Mouse (Mus musculus) erythroid progenitor cell, adult 5-6 weeks (primary cell): Measurements from ENCODE around the gene Dchs1. TPM values are rescaled to one million over a fixed set of nuclear protein-coding genes. Genes with fewer than 3 reads are reported as not detected.

Experiments used
- ATAC-seq: replicated peaks from 2 replicates; pipeline ENCODE4 v1.8.0; 2016; ENCODE audit warnings: moderate number of reproducible peaks, mild to moderate bottlenecking, moderate TSS enrichment, inconsistent platforms; ENCODE audit not compliant: poor library complexity, low FRiP score, severe bottlenecking
- total RNA-seq, 2 experiments: library from RNA; stranded (forward) in 1 of 2; stranded (reverse) in 1 of 2; fragments of 150-400 nt in 1 of 2; fragments of 186-747, 209-891 nt in 1 of 2; gene quantifications; 2 replicates each; pipeline versions ENCODE4 v1.2.3 to v1.2.4; 2015 to 2017; ENCODE audit warnings: low replicate concordance in 2 of 2

The Dchs1 gene
- total RNA-seq, 2 experiments from 2014 or later = not detected

DNA sequence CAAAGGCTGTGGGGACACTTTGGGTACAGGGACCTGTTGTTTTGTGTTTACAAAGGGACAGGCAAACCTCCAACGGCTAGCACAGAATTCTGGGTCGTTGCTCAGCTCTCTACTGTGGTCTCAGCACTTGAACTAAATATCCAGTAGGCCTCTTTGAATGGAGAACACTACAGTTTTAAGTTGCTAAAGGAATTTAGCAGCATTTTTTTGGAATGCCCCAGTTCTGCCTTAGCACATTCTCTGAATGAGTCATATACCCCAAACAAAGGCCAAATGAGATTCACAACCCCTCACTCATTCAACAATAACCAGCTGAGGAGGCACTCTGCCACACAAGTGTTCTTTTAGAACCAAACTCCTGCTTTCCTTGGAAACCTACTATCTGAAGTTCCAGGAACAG, 65.5 kb downstream of the Dchs1 start:
- ATAC-seq = no peak

DNA sequence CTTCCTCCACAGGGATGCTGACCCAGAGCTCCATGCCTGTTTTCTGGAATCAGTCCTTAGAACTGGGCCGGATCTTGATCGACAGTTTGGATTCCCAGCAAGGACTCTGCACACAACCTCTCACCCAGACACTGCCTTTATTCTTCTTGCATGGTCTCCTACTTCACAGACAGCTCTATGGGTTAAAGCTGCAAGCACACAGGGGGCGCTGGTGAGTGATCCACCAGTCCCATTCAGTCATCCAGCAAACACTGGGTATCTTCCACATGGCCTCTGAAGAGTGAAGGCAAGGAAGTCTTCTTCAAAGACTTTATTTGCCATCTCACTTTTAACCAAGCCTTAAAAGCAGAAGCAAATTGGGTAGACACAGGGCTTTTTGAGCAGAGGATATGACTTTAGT, 72.1 kb downstream of the Dchs1 start:
- no peak for ATAC-seq

DNA sequence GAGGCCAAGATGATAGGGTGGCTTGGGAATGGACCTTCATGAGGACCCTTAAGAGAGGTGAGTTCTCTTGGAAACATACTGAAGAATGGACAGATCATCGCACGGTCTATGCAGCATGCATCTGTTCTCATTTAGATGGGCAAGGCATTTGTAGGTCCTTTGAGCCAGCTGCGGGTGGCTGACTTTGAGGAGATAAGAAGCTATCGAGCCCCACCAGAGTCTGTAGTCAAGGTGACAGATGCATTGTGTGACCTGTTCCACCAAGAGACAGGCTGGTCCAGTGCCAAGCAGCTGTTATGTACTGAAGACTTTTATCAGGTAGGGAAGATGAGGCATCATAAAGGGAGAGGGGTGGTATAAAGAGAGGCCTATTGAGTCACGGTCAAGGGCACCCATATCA, 78.7 kb downstream of the Dchs1 start:
- peak; percentile 90 for ATAC-seq

DNA sequence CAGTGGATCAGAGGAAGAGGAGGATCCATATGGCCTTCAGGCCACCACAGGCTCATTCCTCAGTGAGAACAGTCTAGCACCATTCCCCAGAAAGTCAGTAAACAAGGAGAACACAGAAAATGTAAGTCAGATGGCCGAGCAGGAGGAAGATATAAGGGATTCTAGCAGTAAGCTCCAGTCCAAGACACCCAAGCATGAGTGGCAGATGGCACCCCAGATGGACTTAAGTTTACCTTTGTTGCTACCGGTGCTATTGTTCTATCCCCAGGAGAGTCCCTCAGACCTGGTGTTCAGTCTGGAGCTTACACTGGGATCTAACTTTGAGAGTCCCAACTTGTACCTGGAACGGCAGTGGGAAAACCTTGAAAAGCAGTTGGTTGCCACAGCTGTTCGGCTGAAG, 83.6 kb downstream of the Dchs1 start:
- no peak for ATAC-seq

DNA sequence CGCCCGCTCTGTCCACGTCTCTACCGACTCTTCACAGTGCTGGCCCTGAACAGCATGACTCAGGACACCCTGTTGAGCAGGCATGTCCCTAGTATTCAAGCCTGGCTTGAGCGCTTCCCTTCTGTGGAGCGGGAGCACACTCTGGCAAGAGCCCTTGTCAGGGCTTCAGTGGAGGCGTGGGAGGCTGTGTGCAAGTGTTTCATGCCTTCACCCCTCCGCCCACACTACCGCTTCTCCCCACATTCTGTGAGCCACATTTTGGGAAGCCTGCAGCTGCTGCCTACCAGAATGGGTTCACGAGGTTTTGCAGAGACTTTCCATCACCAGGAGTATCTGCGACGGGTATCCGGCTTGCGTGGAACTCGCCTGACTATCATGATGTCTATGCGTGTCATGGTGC, 84.3 kb downstream of the Dchs1 start:
- ATAC-seq = no peak

Other genes starting within 250 kb of the Dchs1 start
- 7.5 and 13.3 TPM in 2 replicates for gene Smpd1, start 233.3 kb downstream of the Dchs1 start, total RNA-seq (2015; ENCODE audit: low replicate concordance)
- gene Smpd1, start 233.3 kb downstream of the Dchs1 start, total RNA-seq (2017; ENCODE audit: low replicate concordance) = 9.5 and 13.1 TPM in 2 replicates
- gene Apbb1, start 206.0 kb downstream of the Dchs1 start, total RNA-seq (2015; ENCODE audit: low replicate concordance) = not detected in 2 replicates
- 7.3 TPM in 1 of 2 replicates, not detected in the other for gene Apbb1, start 206.0 kb downstream of the Dchs1 start, total RNA-seq (2017; ENCODE audit: low replicate concordance)
- gene Hpx, start 187.5 kb downstream of the Dchs1 start, total RNA-seq (2015; ENCODE audit: low replicate concordance) = not detected in 2 replicates
- not detected in 2 replicates for gene Hpx, start 187.5 kb downstream of the Dchs1 start, total RNA-seq (2017; ENCODE audit: low replicate concordance)
- gene Trim3, start 154.1 kb downstream of the Dchs1 start, total RNA-seq (2015; ENCODE audit: low replicate concordance) = 1.4 and 5.9 TPM in 2 replicates
- gene Trim3, start 154.1 kb downstream of the Dchs1 start, total RNA-seq (2017; ENCODE audit: low replicate concordance) = 1.4 TPM in 1 of 2 replicates, not detected in the other
- 20.2 and 20.5 TPM in 2 replicates for gene Timm10b, start 147.6 kb downstream of the Dchs1 start, total RNA-seq (2015; ENCODE audit: low replicate concordance)
- gene Timm10b, start 147.6 kb downstream of the Dchs1 start, total RNA-seq (2017; ENCODE audit: low replicate concordance) = 19.7 and 27.1 TPM in 2 replicates
- gene Arfip2, start 147.2 kb downstream of the Dchs1 start, total RNA-seq (2015; ENCODE audit: low replicate concordance) = 5.0 and 20.2 TPM in 2 replicates
- gene Arfip2, start 147.2 kb downstream of the Dchs1 start, total RNA-seq (2017; ENCODE audit: low replicate concordance) = 5.9 TPM in 1 of 2 replicates, not detected in the other
- 1.8 TPM in 1 of 2 replicates, not detected in the other for gene Gm45799, start 147.1 kb downstream of the Dchs1 start, total RNA-seq (2015; ENCODE audit: low replicate concordance)
- gene Gm45799, start 147.1 kb downstream of the Dchs1 start, total RNA-seq (2017; ENCODE audit: low replicate concordance) = 3.9 TPM in 1 of 2 replicates, not detected in the other
- gene Dnhd1, start 136.8 kb downstream of the Dchs1 start, total RNA-seq (2015; ENCODE audit: low replicate concordance) = not detected in 2 replicates
- 0.38 and 2.4 TPM in 2 replicates for gene Dnhd1, start 136.8 kb downstream of the Dchs1 start, total RNA-seq (2017; ENCODE audit: low replicate concordance)
- 155 and 182 TPM in 2 replicates for gene Ilk, start 51.1 kb downstream of the Dchs1 start, total RNA-seq (2015; ENCODE audit: low replicate concordance)
- gene Ilk, start 51.1 kb downstream of the Dchs1 start, total RNA-seq (2017; ENCODE audit: low replicate concordance) = 73.5 and 103 TPM in 2 replicates
- gene Rrp8, start 50.3 kb downstream of the Dchs1 start, total RNA-seq (2015; ENCODE audit: low replicate concordance) = 4.7 and 8.8 TPM in 2 replicates
- 3.8 and 7.8 TPM in 2 replicates for gene Rrp8, start 50.3 kb downstream of the Dchs1 start, total RNA-seq (2017; ENCODE audit: low replicate concordance)
- 121 and 145 TPM in 2 replicates for gene Taf10, start 43.3 kb downstream of the Dchs1 start, total RNA-seq (2015; ENCODE audit: low replicate concordance)
- 45.8 and 90.2 TPM in 2 replicates for gene Taf10, start 43.3 kb downstream of the Dchs1 start, total RNA-seq (2017; ENCODE audit: low replicate concordance)
- 61.2 and 72.8 TPM in 2 replicates for gene Tpp1, start 35.4 kb downstream of the Dchs1 start, total RNA-seq (2015; ENCODE audit: low replicate concordance)
- 35.4 and 38.4 TPM in 2 replicates for gene Tpp1, start 35.4 kb downstream of the Dchs1 start, total RNA-seq (2017; ENCODE audit: low replicate concordance)
- gene Mrpl17, start 23.4 kb upstream of the Dchs1 start, total RNA-seq (2015; ENCODE audit: low replicate concordance) = 27.8 and 38.1 TPM in 2 replicates
- 15.9 and 28.3 TPM in 2 replicates for gene Mrpl17, start 23.4 kb upstream of the Dchs1 start, total RNA-seq (2017; ENCODE audit: low replicate concordance)
- gene Gm4070, start 166.3 kb upstream of the Dchs1 start, total RNA-seq (2015; ENCODE audit: low replicate concordance) = 6.8 and 38.1 TPM in 2 replicates
- gene Gm4070, start 166.3 kb upstream of the Dchs1 start, total RNA-seq (2017; ENCODE audit: low replicate concordance) = 3.5 and 17.1 TPM in 2 replicates